Mouse (Mus musculus) frontal cortex, adult (tissue): ENCODE measurements at regions not wholly inside any gene's neighbourhood (a gene's known extent, or its start where the extent isn't known, plus 50 kb on each side); places are given as distances from the start of the nearest gene placed in this dataset.
"Not testable (repeated sequence)": the region's sequence is repeated elsewhere in the genome, so short reads cannot be mapped to it uniquely, and the experiment has no call there.

ENCODE experiments used
- ATAC-seq: cut with Nextera tagmentation; 2 replicates; pipeline ENCODE4 v1.9.2; 2017; ENCODE audit warnings: mild to moderate bottlenecking, moderate library complexity, mixed read lengths; ENCODE audit not compliant: low TSS enrichment

GRCm38 (mm10) chrX:152511922-152512321 lies 51.2 kb upstream of the Cldn34a start:
- not testable (repeated sequence) for ATAC-seq

- peak; percentile 82 for ATAC-seq
Measured at GRCm38 (mm10) chrX:152505405-152505804, 57.7 kb upstream of the Cldn34a start.

DNA sequence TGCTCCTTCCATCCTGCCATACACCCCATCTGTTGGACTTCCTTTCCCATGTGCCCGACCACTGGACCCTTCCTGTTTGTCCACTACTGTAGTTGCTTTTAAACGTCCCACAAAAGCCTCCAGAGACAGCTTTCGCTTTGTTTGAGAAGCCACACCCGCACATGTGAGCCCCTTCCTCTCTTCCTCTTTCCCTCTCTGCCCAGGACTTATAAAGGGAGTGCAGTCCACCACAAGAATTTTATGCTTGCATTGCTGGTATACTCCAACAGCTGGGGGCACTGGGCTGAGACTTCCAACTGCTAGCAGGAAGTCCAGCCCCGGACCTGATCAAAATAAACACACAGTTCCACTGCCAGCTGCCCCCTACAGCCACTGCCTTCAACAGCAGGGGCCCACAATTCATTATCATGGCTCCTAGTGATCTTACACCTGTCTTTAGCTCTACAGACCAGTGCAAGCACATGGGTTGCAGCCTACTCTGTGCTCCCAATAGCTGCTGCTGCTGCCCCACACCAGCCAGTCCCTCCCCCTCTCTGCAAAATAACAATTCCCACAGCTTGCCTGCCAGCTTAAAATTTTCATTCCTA lies 63.7 kb upstream of the Cldn34a start:
- not testable (repeated sequence) for ATAC-seq

DNA sequence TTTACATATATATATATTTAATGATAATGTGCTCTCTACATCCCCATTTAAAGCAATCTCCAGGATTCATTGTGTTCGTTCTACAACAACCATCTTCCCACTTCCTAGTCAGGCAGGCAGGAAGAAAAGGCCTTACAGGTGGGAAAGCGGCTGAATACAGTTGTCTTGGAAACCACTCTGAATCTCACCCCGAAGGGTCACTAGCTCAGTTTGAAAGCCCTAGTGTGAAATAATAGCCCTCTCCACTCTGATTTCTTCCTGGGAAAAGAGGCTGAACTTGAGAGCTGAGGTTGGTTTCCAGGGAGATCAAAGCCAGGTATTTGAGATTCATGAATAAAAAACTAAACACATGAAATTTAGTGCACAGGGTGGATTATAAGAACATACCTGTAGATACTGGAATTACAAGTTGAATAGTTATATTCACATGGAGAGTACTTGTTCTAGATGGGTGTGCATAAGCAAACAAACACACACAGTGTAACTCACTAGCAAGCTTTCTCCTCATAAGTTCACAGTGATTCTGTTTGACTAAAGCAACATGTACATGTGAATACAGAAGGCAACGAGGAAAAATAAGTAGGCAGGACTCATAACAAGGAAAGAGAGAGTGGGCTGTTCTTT lies 91.6 kb upstream of the Cldn34a start:
- no peak for ATAC-seq

- ATAC-seq = not testable (repeated sequence)
Measured at GRCm38 (mm10) chrX:152424432-152424958, 56.0 kb upstream of the Gpr173 start.

GRCm38 (mm10) chrX:152418512-152418911 lies 50.0 kb upstream of the Gpr173 start:
- ATAC-seq = peak; percentile 83
